Mouse (Mus musculus) lung, postnatal 4 days (tissue): ENCODE data around the gene Lrch1.
A peak's percentile ranks its signal among the peaks of the same experiment; 100 is the strongest.

Source experiments
- DNase-seq, 2 experiments: peaks; one replicate each; pipeline ENCODE4 v3.0.0; 2021

Lrch1 gene

GRCm38 (mm10) chr14:74847311-74848133, 100.2 kb downstream of the Lrch1 start:
- peak in 1 of 2 experiments; percentile 47 for DNase-seq

DNA sequence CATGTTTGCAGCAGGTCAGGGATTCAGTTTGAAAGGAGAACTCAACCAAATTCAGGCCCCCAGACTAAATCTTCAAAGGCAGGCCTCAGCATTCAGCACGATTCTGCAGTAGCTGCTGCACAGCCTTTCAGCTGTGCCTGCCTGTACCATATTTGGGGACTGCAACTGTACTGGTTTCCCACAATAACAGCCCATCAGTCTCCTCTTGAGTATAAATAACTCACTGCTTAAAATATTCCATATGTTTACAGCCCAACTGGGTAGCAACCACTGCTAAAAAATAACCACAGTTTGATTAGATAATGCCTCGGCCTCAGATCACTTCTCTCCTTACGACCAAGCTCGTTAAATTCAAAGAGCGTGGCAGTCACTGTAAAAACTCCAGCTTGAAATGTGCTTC, 101.0 kb downstream of the Lrch1 start:
- no peak for DNase-seq

- DNase-seq: no peak
These were observed 101.9 kb downstream of the Lrch1 start for GRCm38 (mm10) chr14:74845661-74846274.

- DNase-seq: no peak
These were observed 106.0 kb downstream of the Lrch1 start for GRCm38 (mm10) chr14:74841708-74842107.

- DNase-seq: no peak
These were observed 106.4 kb downstream of the Lrch1 start for GRCm38 (mm10) chr14:74841297-74841696.

DNA sequence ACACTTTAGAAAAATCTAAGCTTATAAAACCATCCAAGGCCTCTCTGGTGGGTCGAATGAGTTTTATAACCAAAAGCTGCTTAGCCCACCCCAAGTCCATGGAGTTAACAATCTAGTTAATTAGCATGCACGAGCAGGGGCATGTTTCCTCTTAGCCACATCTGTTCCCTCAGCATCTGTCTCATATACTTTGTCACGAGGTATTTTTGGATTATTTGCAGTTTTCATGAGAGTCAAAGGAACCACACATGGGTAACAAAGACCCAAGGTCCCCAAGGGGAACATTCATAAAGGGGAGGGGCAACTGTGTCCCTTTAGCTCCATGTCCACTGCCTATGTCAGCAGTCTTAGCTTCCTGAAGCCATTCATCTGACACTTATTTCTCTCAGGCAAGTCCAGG, 106.9 kb downstream of the Lrch1 start:
- DNase-seq: no peak

DNA sequence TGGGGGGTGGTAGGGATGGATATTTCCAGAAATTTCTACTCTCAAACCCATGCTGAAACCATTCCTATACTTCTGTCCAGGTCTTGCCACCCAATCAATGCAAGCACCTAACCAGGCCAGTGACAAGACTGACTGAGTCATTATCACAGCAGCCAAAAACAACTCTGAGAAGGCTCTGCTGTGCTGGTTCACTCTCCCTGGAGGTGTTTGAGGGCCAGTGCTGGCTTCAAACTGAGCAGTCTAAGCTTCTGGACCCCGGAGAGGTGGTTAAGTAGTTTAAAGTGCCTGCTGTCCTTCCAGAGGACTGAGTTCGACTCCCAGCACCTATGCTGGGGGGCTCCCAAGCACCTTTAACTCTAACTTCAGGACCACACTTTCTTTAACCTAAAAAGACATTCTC, 107.3 kb downstream of the Lrch1 start:
- no peak for DNase-seq

- no peak for DNase-seq
These were observed 108.9 kb downstream of the Lrch1 start for GRCm38 (mm10) chr14:74838816-74839215.

DNA sequence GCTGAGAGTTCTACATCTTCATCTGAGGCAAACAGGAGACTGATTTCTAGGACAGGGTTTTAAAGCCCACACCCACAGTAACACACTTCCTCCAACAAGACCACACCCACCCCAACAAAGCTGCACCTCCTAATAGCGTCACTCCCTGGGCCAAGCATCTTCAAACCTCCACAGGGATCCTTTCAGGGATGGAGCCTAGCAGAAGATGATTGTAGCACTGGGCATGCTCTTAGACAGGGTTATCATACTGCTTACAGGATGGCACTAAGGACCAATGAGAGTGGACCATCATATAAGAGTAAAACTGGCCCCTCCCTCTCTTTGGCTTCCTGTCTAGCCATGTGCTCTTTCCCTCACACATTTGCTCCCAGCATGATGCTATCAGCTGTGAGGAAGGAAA, 112.7 kb downstream of the Lrch1 start:
- DNase-seq: no peak

GRCm38 (mm10) chr14:74834215-74834614, 113.5 kb downstream of the Lrch1 start:
- DNase-seq: no peak

DNA sequence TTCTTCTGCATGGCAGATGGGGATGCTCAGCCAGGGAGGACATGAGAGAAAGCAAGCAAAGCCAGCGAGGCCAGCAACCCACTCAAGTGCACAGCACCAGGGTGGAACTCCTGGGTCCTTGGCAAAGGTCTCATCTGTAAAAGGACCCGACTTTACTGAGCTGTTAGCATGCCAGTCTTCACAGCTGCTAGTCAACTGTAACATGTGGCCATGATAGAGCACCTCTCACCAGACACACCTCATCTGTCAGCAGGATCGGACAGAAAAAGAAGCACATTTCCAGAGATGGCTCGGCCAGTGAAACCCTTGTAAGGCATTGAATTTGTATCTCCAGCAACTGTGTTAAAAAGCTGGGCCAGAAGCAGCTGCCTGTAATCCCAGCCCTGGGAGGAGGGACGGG, 116.0 kb downstream of the Lrch1 start:
- DNase-seq: no peak

GRCm38 (mm10) chr14:74831050-74831449, 116.6 kb downstream of the Lrch1 start:
- no peak for DNase-seq

DNA sequence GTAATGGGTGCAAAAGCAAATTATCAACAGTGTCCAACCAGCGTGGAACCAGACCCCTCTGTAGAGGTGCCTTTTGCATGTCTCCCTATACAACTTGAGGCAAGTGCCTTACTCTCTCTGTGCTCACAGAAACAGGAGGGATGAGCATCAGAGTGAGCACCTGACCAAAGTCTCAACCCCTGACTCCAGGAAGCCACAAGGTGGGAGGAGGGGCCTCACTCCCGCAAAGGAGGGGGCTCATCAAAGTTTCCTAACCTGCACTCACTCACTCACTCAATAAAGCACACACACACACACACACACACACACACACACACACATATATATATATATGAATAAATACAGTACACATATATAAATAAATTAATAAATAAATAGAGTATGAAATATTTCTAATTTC, 117.1 kb downstream of the Lrch1 start:
- DNase-seq: no peak

GRCm38 (mm10) chr14:74822757-74823680, 124.7 kb downstream of the Lrch1 start:
- no peak for DNase-seq

GRCm38 (mm10) chr14:74822048-74822447, 125.6 kb downstream of the Lrch1 start:
- no peak for DNase-seq

DNA sequence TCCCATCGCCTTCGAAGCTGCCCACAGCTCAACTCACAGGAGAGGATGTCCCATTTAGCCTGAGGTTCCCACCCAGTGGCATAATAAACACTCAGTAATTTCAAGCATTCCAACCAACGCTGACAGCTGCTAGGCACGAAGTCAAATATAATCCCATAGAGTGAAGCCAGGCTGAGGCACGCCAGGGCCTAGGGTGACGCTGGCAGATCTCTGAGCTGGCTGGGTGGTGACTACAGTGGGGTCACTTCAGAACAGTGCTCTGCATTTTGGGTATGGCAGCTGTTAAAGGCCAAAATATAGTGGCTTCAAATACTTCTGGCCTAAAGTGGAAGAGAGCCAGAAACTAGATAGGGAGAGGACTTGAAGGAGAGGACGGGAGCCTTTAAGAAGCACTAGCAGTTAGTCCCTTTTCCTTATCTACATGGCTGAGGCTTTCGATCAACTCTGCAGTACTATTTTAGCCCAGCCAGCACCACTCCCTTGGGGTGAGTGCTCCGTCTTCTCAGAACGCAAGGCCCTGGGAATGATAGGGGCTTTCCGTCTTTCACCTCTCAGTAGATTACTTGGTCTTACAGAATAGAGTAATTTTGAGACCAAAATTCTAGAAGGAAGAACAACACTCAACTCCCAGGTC, 127.4 kb downstream of the Lrch1 start:
- DNase-seq: peak; percentile 47 to 77

GRCm38 (mm10) chr14:74816705-74817104, 131.0 kb downstream of the Lrch1 start:
- DNase-seq: no peak

GRCm38 (mm10) chr14:74814848-74815789, 132.6 kb downstream of the Lrch1 start:
- no peak for DNase-seq

DNA sequence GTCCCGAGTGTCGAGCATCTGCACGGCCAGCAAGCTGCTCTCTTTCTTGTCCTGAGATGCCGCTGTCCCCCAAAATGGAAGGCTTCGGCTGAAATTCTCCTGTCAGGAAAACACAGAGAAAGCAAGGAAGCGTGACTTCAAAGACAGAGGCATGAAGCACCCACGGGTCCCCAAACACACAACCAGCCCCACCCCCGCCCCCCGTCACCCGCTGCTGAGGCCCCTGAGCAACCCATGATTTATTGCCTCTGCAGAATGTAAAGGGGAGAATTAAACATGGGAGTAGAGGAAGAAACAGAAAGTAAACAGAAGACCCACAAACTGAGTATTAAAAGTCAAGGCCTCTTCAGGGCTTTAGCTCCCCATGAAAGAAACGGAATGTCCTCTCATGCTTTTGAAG, 136.1 kb downstream of the Lrch1 start:
- DNase-seq: no peak

- no peak for DNase-seq
These were observed 145.7 kb downstream of the Lrch1 start for GRCm38 (mm10) chr14:74801961-74802360.

DNA sequence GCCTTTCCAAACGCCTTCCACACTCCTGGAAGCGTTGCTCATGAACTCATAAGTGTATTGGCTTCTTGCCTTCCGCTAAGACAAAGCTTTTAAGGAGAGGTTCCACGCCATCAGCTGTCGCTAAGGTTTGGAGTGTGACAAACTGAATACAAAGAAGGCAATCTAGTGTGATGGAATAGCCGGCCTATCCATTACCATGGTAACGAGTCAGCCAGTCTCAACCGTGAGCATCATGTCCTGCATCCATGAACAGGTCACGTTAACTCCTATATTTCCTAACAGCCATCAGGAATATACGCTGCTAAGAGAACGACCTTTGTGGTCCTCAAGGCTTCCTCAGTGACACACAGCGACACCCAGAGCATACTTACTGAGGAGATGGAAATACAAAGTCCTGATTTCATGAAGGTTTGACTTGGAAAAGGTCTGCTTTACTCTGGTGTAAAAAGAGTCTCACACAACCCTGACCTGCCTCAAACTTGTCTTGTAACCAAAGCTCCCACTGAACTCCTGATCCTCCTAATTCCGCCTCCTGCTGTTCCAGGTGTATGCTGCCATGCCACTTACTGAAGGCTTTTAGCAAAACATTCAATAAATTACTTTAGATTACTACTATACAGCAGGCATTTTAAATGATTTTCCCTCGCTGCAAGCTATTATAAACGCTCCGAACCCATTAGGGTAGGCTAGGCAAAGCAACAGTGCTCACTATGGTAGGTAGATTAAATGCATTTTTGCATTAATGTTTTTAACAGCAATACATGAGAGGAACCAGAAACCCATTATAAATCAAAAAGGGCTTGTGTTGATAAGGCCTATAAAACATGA, 149.4 kb downstream of the Lrch1 start:
- DNase-seq: no peak
